Mouse (Mus musculus) forebrain, embryonic 13.5 days (tissue): Measurements from ENCODE around the gene Fam102a. TPM values are rescaled to one million over a fixed set of nuclear protein-coding genes. Genes with fewer than 3 reads are reported as not detected.

ENCODE experiments used
- ATAC-seq: fragments of 200-750 bp; cut with Nextera tagmentation; 2 replicates; pipeline ENCODE4 v1.8.0; 2017
- H3K27ac ChIP-seq: fragments of 300-500 bp; sonication (generic); 2 replicates; pipeline ENCODE4 v1.5.1; 2015; ENCODE audit warnings: inconsistent platforms, mild to moderate bottlenecking, moderate library complexity
- H3K27me3 ChIP-seq: fragments of 300-500 bp; sonication (generic); 2 replicates; pipeline ENCODE4 v1.6.1; 2015; ENCODE audit warnings: mild to moderate bottlenecking, inconsistent platforms
- H3K36me3 ChIP-seq: fragments of 300-500 bp; sonication (generic); 2 replicates; pipeline ENCODE4 v1.6.1; 2015; ENCODE audit warnings: mild to moderate bottlenecking, inconsistent platforms; ENCODE audit not compliant: poor library complexity, severe bottlenecking
- H3K4me1 ChIP-seq: fragments of 300-500 bp; sonication (generic); 2 replicates; pipeline ENCODE4 v1.6.1; 2015; ENCODE audit warnings: inconsistent platforms
- H3K4me2 ChIP-seq: fragments of 300-500 bp; sonication (generic); 2 replicates; pipeline ENCODE4 v1.6.1; 2015; ENCODE audit warnings: inconsistent platforms, mild to moderate bottlenecking, moderate library complexity
- H3K4me3 ChIP-seq: fragments of 300-500 bp; sonication (generic); 2 replicates; pipeline ENCODE4 v1.5.1; 2015; ENCODE audit warnings: mild to moderate bottlenecking, inconsistent platforms
- H3K9ac ChIP-seq: fragments of 300-500 bp; sonication (generic); 2 replicates; pipeline ENCODE4 v1.6.1; 2015; ENCODE audit warnings: mild to moderate bottlenecking, inconsistent platforms
- H3K9me3 ChIP-seq: fragments of 300-500 bp; sonication (generic); replicated peaks from 2 replicates; pipeline ENCODE4 v1.6.1; 2016; ENCODE audit warnings: inconsistent platforms
- WGBS: fragments of 180-500 bp; shearing (Covaris S2); methylation state at CpG from one replicate; pipeline ENCODE4 v1.1.7; 2015; 5-methylcytosine and 5-hydroxymethylcytosine counted together
- polyA plus RNA-seq: library from polyadenylated mRNA; unstranded; fragments of >200 nt; fragmentation: Nextera tagmentation; extraction: Ambion mirVana; gene quantifications from 2 replicates; pipeline ENCODE4 v1.2.1, GENCODE M21; 2015

The Fam102a gene
- polyA plus RNA-seq, 1 experiment from 2014 or later: 4.5 TPM

GRCm38 (mm10) chr2:32551236-32551635, 16.1 kb downstream of the Fam102a start:
- Histone ChIP-seq H3K9ac (no peak overlapping the region), H3K27ac (no peak overlapping the region), H3K9me3 (no peaks in the 10 kb centered on the region), H3K4me3 (no peak overlapping the region), H3K27me3 (no peaks in the 10 kb centered on the region), H3K4me1 (peaks cover 8% of the 10 kb centered on the region; the same call in 1 of the 2 replicates), H3K36me3 (no peaks in the 10 kb centered on the region), H3K4me2 (no peak overlapping the region)
- 94% methylated on average over 5 of the region's 5 CpGs for WGBS
- no peak for ATAC-seq

DNA sequence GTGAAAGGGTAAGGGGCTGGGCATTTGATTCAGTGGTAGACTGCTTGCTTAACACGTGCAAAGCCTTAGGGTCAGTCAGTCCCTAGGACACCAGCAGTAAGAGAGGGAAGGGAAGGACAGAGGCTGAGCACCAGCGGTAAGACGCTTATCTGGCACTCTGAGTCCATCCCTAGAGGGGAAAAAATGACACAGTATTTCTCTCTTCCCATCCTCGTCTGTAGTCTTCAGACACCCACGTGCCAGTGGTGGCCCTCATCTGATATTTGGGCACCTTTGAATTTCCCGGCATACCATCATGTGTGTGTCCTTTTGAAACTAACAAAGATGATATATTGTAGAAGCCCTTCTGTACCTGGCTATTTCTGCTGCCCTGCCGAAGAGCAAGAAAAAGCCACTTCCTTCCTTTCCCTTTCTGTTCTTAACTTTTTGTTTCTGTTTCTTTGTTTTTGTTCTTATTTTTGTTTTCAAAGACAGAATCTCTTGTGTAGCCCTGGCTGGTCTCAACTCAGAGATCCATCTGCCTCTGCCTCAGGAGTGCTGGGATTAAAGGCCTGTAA, 18.5 kb downstream of the Fam102a start:
- ATAC-seq: no peak
- Histone ChIP-seq H3K4me2 (no peak overlapping the region), H3K9ac (no peak overlapping the region), H3K9me3 (no peaks in the 10 kb centered on the region), H3K27ac (no peak overlapping the region), H3K4me3 (no peak overlapping the region), H3K27me3 (no peaks in the 10 kb centered on the region), H3K36me3 (no peaks in the 10 kb centered on the region), H3K4me1 (peaks cover 9% of the 10 kb centered on the region; the same call in 1 of the 2 replicates)
- WGBS: 84% methylated on average over 7 of the region's 7 CpGs

DNA sequence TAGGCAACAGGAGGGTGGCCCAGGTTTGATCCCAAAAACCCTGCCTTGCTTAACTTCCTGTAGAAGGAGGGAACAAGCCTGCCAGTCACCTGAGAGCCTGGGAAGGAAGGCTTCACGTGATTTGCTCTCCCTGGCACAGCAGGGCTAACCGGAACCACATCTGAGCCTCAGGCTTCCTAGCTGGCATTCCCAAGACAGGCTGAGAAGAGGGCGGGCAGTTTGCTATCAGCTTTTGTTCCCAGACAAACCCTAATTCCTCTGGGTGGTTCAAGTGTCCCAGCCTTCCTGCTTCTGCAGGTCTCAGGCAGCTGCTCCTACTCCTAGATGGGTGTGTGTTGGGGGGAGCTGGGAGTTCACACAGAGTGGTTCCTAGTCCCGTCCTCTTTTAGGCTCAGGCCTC, 20.4 kb downstream of the Fam102a start:
- no peak for ATAC-seq
- Histone ChIP-seq H3K4me1 (peaks cover 28% of the 10 kb centered on the region), H3K4me3 (no peak overlapping the region), H3K27ac (peak overlapping the region; percentile 12), H3K4me2 (no peak overlapping the region), H3K27me3 (no peaks in the 10 kb centered on the region), H3K9me3 (no peaks in the 10 kb centered on the region), H3K9ac (no peak overlapping the region), H3K36me3 (no peaks in the 10 kb centered on the region)
- WGBS: 37% methylated on average over 4 of the region's 4 CpGs

DNA sequence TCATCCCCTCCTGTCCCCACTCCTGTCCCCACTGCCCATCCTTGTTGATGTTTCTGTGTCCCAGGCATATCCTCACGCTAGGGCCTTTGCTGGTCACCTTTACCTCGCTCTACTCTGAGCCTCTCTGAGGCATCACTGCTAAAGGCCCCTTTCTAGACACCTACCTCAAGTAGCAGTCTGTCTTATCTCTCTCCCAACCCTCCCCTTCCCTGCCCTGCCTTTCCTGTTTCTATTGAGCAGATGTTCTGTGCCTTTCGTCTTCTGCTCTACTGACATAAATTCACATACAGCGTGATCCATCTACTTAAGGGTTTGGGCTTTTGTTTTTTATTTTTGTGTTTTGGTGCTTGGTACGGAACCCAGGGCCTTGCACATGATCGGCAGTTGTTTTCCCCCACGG, 20.9 kb downstream of the Fam102a start:
- Histone ChIP-seq H3K4me3 (no peak overlapping the region), H3K4me1 (peaks cover 28% of the 10 kb centered on the region), H3K9me3 (no peaks in the 10 kb centered on the region), H3K36me3 (no peaks in the 10 kb centered on the region), H3K9ac (no peak overlapping the region), H3K27ac (peak overlapping the region; percentile 12; the same call in 1 of the 2 replicates), H3K27me3 (no peaks in the 10 kb centered on the region), H3K4me2 (no peak overlapping the region)
- ATAC-seq: no peak
- 81% methylated on average over 7 of the region's 7 CpGs for WGBS

- Histone ChIP-seq H3K4me1 (peaks cover 28% of the 10 kb centered on the region), H3K4me2 (peak overlapping the region; percentile 31), H3K36me3 (peaks cover 26% of the 10 kb centered on the region), H3K9ac (peak overlapping the region; percentile 50), H3K27me3 (no peaks in the 10 kb centered on the region), H3K27ac (peak overlapping the region; percentile 72), H3K9me3 (no peaks in the 10 kb centered on the region), H3K4me3 (no peak overlapping the region)
- ATAC-seq: peak; percentile 87
- 5% methylated on average over 5 of the region's 5 CpGs for WGBS
Observed at GRCm38 (mm10) chr2:32559570-32559969, 24.4 kb downstream of the Fam102a start.

DNA sequence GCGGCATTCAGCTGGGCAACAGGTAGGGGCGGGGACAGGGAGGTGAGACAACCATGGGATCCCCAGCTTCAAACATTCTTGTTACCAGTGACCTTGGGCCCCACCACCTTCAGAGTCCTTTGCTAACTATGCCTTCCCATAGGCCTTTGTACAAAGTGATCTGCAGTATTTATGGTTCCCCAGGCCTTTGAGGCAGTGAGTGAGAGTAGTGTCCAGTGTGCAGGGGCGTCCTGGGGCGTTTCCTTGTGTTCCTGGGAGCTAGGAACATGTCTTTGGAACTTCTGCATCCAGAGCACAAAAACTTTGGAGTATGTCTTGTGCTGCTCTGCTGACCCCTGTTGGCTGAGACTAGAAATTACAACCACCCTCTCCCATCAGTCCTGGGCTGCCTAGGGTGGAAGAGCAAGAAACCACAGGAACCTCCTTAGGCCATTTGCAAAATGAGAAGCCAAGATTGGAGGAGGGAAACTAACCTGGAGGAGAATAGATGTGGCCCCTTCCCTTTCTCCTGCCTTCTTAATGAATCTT, 31.5 kb downstream of the Fam102a start:
- Histone ChIP-seq H3K9me3 (no peaks in the 10 kb centered on the region), H3K4me3 (no peak overlapping the region), H3K36me3 (peaks cover 60% of the 10 kb centered on the region), H3K9ac (no peak overlapping the region), H3K4me2 (no peak overlapping the region), H3K27ac (no peak overlapping the region), H3K4me1 (peaks cover 6% of the 10 kb centered on the region), H3K27me3 (no peaks in the 10 kb centered on the region)
- ATAC-seq: no peak
- WGBS: 43% methylated on average over 4 of the region's 4 CpGs

DNA sequence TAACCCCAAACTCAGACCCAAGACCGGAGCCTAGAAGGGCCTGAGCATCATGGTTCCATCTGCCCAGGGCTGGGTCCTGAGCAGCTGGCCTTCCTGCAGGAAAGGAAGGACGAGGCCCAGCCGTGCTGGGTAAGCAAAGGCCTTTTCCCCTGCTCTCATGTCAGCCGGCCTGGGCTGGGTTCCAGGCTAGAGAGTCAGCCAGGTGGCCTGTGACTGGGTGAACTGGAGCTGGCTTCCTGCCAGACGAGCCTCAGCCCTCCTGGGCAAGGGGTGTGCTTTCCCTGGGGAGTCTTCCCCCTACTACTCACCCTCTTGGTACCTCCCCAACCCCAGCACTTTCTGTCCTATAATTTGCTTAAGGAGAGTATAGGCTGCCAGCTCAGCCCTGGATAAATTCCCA, 33.0 kb downstream of the Fam102a start:
- WGBS: 71% methylated on average over 5 of the region's 5 CpGs
- H3K36me3 ChIP-seq: peaks cover 54% of the 10 kb centered on the region

GRCm38 (mm10) chr2:32568941-32569340, 33.8 kb downstream of the Fam102a start:
- H3K4me2 ChIP-seq: no peak overlapping the region
- ATAC-seq: no peak
- no peaks in the 10 kb centered on the region for H3K27me3 ChIP-seq
- no peak overlapping the region for H3K27ac ChIP-seq
- WGBS: 95% methylated on average over 3 of the region's 3 CpGs
- no peak overlapping the region for H3K4me3 ChIP-seq
- H3K9ac ChIP-seq: no peak overlapping the region
- peaks cover 12% of the 10 kb centered on the region for H3K4me1 ChIP-seq
- no peaks in the 10 kb centered on the region for H3K9me3 ChIP-seq
- peaks cover 51% of the 10 kb centered on the region for H3K36me3 ChIP-seq

More for the DNA sequence above, 33.0 kb downstream of the Fam102a start:
- H3K9me3 ChIP-seq: no peaks in the 10 kb centered on the region
- no peak overlapping the region for H3K9ac ChIP-seq
- H3K4me2 ChIP-seq: no peak overlapping the region
- no peak overlapping the region for H3K4me3 ChIP-seq
- no peaks in the 10 kb centered on the region for H3K27me3 ChIP-seq
- peaks cover 12% of the 10 kb centered on the region for H3K4me1 ChIP-seq
- ATAC-seq: no peak
- no peak overlapping the region for H3K27ac ChIP-seq

- Histone ChIP-seq H3K9ac (peak within 1 kb of the TSS; percentile 81), H3K27ac (peak within 1 kb of the TSS; percentile 42), H3K4me1 (peaks cover 19% of the 10 kb centered on the region), H3K27me3 (no peaks in the 10 kb centered on the region), H3K36me3 (peaks cover 31% of the 10 kb centered on the region), H3K4me3 (peak within 1 kb of the TSS; percentile 75), H3K9me3 (no peaks in the 10 kb centered on the region), H3K4me2 (peak within 1 kb of the TSS; percentile 94)
- 2% methylated on average over 36 of the region's 36 CpGs for WGBS
- ATAC-seq: peak; percentile 82
Observed at GRCm38 (mm10) chr2:32570698-32571494, 35.8 kb downstream of the Fam102a start, which contains the start of gene Dpm2. Gene Dpm2 (plus strand): TSS chr2:32570858.

DNA sequence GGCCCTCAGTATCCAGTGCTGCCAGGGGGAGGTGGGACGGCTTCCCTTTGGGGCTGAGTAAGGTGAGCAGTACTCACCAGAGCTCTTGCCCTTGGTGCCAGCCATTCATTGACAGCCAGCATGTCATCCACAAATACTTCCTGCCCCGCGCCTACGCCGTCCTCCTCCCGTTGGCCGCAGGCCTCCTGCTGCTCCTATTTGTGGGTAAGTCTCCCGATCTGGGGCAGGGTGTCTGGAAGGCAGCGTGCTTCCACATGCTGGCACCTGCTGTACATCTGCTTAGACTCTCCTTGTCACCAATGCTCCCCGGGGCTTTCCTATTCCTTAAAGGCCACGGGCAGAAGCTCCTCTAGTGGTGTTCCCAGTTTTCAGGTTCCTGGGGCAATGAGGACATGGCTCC, 37.1 kb downstream of the Fam102a start:
- Histone ChIP-seq H3K4me3 (peak overlapping the region; percentile 75; the same call in 1 of the 2 replicates), H3K4me2 (peak overlapping the region; percentile 94), H3K27ac (no peak overlapping the region), H3K27me3 (peaks cover under 1% of the 10 kb centered on the region; the same call in 1 of the 2 replicates), H3K9ac (no peak overlapping the region), H3K4me1 (peaks cover 23% of the 10 kb centered on the region), H3K9me3 (no peaks in the 10 kb centered on the region), H3K36me3 (peaks cover 22% of the 10 kb centered on the region)
- 92% methylated on average over 11 of the region's 11 CpGs for WGBS
- no peak for ATAC-seq

DNA sequence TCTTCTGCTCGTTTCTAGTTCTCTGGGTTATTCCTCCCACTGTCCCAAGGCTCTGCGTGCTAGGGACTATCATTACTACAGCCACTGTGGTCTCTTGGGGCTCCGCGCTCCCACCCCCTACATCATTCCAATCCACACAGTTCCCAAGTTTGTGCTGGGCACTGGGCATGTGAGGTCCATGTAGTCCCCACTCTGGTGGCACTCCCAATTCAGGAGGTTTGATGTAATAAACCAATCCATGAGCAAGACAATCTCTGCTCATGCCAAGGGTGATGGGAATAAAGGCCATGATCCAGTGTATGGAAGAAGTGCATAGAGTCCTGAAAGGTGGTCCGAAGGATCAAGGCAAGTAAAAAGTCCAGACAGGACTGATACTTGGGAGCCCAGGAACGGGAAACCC, 39.4 kb downstream of the Fam102a start, which contains the start of gene Pip5kl1:
Gene Pip5kl1, plus strand, starts transcription at position 301 of the 400 bp plus-strand sequence.
- H3K27me3 ChIP-seq: peaks cover 22% of the 10 kb centered on the region
- H3K27ac ChIP-seq: no peak within 1 kb of the TSS
- no peaks in the 10 kb centered on the region for H3K9me3 ChIP-seq
- no peak for ATAC-seq
- peaks cover 23% of the 10 kb centered on the region for H3K4me1 ChIP-seq
- H3K36me3 ChIP-seq: peaks cover 8% of the 10 kb centered on the region
- peak within 1 kb of the TSS; percentile 99 for H3K4me2 ChIP-seq
- peak within 1 kb of the TSS; percentile 57 for H3K4me3 ChIP-seq
- H3K9ac ChIP-seq: peak within 1 kb of the TSS; percentile 73
- WGBS: 78% methylated on average over 6 of the region's 6 CpGs

DNA sequence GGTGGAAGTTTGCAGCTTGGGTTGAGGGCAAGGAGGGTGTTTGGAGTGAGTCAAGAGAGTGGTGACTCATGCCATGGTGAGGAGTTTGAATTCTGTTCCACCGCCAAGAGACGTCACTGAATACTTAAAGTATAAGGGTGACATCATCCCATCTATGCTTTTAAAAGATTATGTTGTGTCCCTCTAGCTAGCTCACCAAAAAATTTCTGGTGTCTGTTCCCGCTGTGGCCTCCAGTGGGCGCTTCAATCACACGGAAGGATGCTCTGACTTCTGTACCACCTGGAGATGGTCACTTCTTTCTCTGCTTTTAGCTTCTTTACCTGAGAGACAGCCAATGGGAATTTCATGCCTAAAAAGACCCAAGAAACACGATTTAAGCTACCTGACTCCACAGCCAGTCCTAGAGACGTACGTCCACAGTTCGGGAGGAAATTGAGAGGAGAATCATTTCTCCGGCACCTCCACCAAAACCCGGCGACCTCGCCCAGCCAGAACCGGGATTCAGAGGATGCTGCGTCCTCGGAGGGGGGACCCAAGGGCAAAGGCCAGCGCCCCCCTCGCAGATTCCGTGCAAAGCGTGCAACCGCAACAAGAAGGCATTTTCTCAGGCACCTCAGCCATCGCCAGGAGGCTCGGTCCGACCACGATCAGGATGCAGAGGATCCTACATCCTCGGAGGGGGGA, 39.9 kb downstream of the Fam102a start:
- WGBS: under 1% methylated on average over 26 of the region's 26 CpGs

More for the DNA sequence above, 39.9 kb downstream of the Fam102a start:
- Histone ChIP-seq H3K4me3 (peak overlapping the region; percentile 57), H3K9me3 (no peaks in the 10 kb centered on the region), H3K9ac (peak overlapping the region; percentile 73), H3K27ac (no peak overlapping the region), H3K36me3 (peaks cover 8% of the 10 kb centered on the region), H3K27me3 (peaks cover 27% of the 10 kb centered on the region), H3K4me1 (peaks cover 23% of the 10 kb centered on the region), H3K4me2 (peak overlapping the region; percentile 99)
- no peak for ATAC-seq
